Mouse (Mus musculus) heart, adult 11 months (tissue): ENCODE data around the gene Gpr19.

Experiments used
- DNase-seq: peaks from one replicate; pipeline ENCODE4 v3.0.0; 2022

The Gpr19 gene

DNA sequence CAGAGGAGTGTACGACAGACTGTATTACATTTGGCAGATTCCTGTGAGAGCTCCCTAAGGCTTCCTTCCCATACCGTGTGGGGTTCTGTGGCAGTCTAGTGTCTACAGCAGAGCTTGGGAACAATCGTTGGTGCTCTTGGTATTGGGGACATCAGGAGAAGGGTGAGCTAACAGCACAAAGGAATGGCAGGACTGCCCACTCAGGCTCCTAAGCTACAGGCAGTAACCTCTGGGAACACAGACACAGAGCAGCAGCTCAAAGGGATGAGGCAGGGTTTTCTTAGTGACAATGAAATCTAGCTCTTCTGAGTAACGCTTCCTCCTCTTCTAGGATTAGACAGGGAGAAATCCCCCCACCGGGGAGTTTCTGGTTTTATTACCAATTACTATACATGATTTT lies 11.4 kb downstream of the Gpr19 start:
- no peak for DNase-seq

DNA sequence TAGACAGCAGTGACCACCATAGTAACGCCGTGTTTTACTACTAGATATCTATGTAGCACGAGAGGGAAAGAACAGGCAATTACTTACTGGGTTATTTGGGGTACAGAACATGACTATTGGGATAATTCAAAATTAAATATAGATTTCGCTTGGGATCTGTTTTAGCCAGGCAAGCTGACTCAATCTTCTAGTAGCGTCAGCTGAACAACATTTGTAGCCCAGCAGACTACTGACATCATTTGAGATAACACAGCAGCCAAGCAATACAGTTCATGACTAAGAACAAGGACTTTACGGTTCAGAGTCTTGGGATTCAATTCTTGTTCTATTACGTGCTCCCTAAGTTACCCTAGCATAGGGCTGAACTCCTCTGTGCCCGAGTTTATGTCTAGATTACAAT lies 11.9 kb downstream of the Gpr19 start:
- DNase-seq, result peak; percentile 75

DNA sequence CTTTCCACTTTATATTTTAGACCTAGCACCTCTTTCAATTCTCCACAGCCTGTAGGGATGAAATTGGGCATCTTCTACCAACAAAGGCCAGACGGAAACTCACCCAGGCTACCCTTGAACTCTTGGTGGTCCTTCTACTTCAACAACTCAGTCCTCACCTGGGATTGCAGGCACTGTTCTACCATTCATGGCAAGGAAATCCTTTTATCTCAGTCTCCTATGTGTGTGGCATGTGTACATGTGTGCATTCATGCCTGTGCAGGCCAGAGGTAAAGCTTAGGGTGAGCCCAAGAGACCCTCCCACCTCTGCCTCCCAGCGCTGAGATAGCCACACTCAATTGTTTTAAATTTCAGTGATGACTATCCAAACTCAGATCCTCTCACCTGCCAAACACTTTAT lies 12.9 kb downstream of the Gpr19 start:
- DNase-seq, result peak; percentile 63

DNA sequence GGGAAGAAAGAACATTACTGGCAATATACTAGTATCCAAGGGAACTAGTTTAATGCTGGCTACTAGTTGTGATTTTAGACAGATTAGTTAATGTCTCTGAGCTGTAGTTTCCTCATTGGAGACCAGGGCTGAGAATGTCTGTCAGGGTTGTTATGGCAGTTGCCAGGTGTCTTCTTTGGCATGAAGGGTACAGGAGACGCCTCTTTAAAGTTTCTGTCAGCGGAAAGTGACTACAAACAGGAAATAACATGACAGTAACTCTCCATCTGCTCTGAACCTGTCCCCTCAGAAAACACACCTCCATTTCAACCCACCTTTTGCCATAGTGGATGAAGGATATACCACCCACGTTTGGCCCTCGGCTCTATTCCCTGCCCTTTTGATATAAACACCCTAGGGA lies 14.7 kb downstream of the Gpr19 start:
- DNase-seq, result no peak

DNA sequence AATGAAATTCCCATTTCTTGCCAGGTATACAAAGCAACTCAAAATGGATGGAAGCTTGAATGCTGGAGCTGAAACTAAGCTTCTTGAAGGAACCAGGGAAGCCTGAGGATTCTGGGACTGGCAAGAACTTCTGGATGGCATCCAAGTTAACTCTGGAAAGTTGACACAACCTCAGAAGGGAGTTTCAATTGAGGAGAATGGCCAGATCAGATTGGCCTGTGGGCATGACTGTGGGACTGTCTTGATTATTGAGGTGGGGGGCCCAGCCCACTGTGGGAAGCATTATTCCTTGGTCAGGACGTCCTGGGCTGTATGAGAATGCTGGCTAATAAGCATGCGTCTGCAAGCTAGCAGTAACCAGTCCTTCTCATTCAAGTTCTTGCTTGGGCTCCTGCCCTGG lies 18.3 kb downstream of the Gpr19 start:
- DNase-seq, result peak; percentile 76

DNA sequence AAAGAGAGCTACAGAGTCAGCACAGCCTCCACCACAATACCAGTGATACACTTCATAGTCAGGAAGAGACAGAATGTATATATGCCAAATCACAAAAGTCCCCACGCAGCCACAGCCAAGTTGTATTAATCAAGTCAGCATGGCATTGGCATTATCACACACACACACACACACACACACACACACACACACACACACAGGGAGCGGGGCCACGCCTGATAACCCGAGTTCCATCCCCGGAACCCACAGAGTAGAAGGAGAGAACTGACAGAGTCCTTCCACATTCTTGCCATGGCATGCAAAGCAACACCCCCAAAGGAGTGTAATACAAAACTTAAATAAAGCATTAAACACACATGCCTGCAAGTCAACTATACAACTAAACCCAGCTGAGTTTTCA lies 18.8 kb downstream of the Gpr19 start:
- DNase-seq, result peak; percentile 49

DNA sequence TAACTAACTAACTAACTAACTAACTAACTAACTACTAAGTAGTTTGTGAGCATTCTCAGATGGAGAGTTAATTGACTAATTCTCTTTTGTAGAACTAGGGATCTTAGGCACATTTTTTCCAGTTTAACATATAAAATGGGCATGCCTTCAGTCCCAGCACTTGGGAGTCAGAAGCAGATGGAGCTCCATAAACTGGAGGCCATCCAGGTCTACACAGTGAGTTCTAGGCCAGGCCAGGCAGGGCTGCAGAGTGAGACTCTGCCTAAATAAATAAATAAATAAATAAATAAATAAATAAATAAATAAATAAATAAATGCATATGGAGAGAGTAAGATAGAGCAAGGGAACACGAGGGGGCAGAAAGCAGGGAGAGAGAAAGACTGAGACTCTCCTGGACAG lies 20.5 kb downstream of the Gpr19 start:
- peak; percentile 46 for DNase-seq

DNA sequence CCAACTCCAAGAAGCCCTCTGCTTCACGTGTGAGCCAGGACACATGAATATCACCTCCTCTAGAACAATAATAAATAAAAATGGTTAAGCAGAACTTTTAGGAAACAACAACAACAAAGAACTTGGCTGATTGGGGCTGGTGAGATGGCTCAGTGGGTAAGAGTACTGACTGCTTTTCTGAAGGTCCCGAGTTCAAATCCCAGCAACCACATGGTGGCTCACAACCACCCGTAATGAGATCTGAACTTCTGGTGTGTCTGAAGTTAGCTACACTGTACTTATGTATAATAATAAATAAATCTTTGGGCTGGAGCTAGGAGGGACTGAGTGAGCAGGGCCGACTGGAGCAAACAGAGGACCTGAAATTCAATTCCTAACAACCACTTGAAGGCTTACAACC lies 21.1 kb downstream of the Gpr19 start:
- DNase-seq, result peak; percentile 39

DNA sequence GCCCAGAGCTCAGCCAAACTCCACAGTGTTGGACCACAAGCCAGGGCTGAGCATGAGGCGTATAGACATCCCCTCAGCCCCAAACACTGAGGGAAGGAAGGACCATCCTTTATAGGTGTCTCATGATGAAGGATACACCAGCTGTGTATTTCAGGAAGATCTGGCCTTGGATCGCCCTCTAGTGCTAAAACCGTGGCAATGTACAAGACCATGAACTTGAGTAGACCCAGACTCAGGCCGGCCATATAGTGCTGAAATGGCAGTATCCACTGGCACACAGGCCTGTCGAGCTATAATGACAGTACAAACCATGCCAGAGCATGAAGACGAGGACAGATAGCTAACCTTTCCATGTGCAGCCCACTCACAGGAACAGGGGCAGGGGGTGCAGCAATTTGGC lies 21.6 kb downstream of the Gpr19 start:
- peak; percentile 84 for DNase-seq

DNA sequence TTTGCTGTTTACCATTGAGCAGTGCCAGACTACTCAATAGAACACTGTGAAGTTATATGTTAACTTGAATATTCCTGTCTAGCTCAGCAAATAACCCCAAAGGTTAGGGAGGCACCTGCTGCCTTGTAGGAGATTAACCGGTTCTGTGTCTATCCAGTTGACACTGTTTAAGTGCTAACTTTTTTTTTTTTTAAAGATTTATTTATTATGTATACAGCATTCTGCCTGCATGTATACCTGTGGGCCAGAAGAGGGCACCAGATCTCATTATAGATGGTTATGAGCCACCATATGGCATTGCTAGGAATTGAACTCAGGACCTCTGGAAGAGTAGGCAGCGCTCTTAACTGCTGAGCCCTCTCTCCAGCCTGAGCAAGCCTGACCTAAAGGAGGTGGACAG lies 25.4 kb downstream of the Gpr19 start:
- no peak for DNase-seq

DNA sequence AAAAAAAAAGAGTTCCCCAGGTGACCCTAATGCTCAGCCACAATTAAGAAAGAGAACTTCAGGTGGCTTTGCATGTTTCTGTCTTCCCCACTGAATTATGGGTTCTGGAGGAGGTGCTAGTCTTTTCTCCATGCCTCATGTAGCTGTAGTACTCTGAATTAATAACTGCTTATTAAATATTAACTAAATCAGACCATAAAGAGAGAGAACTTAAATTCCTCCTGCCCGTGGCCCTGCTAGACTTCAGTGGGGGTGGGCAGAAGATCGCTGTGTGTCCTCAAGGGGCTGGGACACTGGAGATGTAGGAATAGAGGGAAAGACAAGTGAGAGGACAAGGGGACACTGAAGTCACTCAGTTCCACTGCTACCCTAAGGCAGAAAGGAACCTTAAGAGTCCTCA lies 26.1 kb downstream of the Gpr19 start:
- DNase-seq, result no peak

DNA sequence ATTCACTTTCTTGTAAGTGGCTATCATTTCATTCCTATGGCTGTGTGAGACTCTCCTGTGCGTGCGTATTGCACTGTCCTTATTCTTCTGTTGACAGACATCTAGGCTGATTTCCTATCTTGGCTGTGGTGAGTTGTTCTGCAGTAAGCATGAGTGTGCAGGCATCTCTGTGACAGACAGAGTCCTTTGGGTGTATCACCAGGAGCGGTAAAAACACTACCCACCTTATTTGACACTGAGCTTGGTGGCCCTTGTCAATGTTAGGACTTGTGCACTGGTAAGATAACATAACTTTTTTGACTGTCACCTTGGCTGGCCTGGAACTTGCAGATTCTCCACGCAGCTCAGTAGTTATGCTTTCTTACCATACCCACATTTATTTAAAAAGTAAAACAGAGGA lies 27.5 kb downstream of the Gpr19 start:
- no peak for DNase-seq

DNA sequence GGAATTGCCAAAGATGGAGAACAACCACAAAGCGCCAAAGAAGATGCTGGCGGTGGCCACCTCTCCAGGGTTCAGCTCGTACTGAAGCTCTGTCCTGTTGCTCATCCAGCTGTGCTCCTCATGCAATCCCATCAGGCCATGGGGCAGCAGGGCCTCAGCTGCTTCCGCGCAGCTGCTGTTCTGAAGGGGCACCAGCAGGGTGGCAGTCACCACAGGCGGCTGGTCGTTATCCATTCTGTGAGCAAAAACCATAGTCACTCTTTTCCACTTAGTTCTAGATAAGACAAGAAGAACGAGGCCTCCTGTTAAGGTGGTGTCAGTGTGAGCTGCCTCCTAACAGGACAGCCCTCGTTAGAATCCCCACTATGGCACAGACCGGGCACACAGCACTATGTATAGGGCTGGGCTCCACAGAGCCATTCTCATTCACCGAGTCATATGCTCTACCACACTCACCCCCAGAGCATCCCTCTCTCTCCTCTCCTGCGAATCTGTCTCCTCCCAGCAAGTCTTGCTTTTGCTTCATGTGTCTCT lies 28.1 kb downstream of the Gpr19 start:
- no peak for DNase-seq

DNA sequence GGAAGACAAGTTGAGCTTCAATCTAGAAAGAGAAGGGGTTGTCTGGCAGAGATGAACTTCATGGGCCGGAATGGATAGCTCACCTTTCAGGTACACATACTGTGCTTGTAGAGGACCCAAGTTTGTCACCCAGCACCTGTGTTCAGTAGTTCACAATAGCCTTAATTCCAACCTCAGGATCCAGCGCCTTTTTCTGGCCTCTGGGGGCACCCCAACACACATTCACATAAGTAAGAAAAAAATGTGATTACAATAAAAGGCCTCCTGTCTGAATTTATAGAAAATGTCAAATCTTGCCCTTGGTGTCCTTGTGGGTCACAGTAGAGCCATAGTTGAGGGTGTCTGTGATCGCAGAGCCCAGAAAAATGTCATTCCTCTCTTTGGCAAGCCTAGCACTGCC lies 31.1 kb downstream of the Gpr19 start:
- peak; percentile 58 for DNase-seq

DNA sequence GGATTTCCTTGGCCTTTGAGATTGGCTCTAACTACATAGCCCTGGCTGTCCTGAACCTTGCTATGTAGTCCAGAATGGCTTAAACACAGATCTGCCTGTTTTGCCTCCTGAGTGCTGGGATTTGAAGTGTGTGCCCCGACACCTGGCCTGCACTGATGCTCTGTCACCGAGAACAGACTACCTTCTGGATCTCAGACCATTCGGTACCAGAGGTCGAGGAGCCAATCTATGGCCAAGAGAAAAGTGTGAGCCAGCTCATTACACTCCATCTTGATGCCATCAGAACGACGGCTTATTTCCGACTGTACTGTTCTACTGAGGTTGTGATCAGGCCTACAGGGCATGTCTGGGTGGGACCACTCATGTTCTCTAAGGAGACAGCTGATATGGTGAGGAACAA lies 32.3 kb downstream of the Gpr19 start:
- DNase-seq, result peak; percentile 74

DNA sequence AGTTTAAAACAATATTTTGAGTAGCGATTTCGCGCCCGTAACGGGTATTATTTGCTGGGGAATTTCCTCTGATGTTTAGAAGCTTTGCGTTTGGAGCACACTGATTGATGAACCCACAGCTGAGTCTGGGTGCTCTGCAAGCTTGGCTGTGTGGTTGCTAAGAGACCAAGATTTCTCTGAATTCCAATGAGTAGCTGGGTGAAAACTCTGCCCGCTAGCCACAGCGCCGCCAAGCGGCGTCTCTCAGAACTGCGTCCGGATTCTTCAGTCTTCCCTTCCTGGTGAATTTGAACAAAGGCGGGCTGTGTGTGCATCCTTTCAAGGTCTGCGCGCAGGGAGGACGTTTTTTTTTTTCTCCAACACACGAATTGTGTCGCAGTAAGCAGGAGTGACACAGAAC lies 35.2 kb downstream of the Gpr19 start:
- DNase-seq, result peak; percentile 97

DNA sequence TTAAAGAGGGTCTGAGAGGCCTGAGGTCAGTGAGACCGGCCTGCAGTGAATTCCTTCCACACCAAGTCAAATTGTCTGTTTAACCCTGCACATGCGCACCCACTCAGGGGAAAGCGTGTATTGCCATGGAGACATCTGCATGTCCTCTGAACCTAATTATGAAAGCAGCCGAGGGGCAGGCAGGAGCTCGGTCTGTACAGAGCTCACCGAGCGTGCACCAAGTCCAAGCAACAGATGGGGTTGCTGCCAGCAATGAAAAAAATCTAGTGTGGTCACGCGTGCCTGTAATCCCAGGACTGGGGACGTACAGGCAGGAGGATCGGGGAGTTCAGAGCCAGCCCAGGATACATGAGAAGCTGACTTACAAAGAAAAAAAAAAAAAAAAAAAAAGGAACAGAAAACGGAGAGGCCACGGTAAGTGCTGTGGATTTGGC lies 35.7 kb downstream of the Gpr19 start:
- DNase-seq, result peak; percentile 90

DNA sequence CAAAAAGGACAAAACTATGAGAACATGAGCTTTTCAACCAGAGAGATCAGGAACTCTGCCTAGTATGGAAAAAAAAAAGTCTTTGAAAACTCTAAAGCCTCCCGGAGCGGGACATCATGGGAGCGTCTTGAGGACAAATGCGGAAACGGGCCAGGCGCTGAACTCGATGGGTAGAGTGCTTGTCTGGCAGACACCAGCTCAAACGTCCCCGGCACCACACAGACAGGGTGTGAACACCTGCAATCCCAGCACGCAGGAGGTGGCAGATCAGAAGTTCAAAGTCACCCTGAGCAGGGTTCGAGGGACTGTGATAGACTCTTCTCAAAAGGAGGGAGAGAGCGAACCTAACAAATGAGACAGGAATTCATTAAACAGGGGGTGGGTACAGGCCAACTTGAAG lies 37.0 kb downstream of the Gpr19 start:
- no peak for DNase-seq

DNA sequence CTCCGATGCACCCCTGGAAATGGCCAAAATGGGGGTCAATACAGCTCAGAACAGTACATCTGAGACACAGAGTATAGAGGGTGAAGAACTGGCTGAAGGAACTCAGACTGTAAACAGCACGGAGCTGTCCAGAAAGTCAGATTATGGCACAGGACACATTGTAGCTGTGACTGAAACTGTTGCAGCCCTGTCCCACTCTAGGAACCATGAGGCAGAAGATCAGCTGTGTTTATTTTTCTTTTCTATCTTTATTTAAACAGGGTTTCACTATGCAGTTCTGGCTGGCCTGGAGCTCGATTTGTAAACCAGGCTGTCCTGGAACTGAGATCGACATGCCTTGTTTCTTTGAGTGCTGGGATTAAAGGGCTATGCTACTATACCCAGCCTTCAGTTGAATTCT lies 38.1 kb downstream of the Gpr19 start:
- DNase-seq, result no peak

DNA sequence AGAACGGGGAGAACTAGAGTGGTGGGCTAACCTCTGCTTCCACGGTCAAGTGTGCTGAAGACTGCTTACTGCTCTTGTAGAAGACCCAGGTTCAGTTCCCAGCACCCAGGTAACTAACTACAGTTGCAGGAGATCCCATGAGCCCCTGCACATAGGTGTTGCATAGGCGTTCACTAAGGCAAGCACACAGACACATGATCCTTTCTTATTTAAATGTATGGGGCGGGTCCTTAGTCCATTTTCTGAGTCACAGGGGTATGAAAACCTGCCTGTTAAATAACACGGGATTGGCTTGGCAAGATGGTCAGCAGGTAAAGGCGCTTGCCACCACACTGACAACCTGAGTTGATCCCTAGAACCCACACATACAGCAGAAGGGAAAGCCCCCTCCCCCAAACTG lies 39.4 kb downstream of the Gpr19 start:
- DNase-seq, result no peak

DNA sequence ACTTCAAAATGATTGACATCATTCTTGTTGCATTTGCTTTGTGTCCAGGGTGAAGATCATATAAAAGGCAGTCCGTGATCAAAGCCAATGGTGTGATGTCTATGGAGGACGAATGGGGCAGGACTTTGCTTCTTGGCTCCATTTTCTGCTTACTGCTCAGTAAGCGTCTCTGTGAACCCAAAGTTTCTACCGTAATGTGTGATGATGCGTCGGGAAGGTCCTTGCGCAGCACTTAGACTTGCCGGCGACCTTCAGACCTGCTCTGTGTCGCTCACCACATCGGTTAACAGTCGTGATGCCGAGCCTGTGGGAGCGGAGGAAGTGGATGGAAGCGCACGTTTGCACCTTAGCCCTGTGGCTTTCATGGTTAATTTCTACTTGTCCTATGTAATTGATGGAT lies 42.5 kb downstream of the Gpr19 start:
- no peak for DNase-seq

DNA sequence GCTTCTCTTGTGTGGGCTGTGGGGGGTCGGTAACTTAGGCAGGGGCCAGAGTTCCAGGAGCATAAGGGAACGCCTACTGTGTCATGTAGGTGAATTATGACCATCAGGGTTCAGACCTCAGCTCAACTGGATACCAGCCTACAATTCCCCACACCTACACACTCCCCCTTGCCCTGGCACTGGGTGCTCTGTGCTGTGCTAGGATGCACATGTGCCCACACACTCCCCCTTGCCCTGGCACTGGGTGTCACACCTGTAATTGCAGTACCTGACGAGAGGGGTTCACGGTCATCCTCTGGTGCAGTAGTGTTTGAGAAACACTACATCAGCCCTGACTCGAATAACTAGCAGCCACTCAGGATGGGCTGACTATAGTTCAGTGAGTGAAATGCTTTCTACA lies 43.6 kb downstream of the Gpr19 start:
- no peak for DNase-seq

DNA sequence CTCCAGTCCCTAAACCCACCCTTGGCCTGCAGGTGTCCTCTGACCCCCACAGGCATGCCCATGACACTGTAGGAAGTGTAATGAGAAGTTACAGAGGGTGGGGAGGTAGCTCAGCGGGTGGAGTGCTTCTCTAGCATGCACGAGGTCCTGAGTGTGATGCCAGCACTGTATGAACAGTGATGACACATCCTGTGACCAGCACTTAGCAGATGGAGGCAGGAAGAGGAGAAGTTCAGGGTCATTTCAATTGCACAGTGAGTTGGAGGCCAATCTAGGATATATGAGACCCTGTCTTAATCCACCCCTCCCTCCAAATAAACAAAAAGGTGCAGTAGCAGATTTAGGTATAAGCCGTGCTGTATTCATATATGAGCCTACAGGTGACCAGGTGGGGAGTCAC lies 48.4 kb downstream of the Gpr19 start:
- peak; percentile 86 for DNase-seq

DNA sequence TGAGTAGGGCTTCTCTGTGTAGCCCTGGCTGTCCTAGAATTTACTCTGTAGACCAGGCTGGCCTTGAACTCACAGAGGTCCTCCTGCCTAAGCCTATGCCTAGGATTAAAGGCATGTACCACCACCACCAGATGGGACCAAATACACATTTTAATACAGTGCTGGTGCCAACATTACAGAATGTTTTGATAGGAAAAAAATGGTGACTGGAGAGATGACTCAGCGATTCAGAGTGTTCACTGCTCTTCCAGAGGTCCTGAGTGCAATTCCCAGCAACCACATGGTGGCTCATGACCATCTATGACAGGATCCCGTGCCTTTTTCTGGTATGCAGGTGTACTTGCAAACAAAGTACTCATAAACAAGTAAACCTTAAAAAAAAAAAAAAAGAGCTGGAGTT lies 48.9 kb downstream of the Gpr19 start:
- DNase-seq, result no peak

DNA sequence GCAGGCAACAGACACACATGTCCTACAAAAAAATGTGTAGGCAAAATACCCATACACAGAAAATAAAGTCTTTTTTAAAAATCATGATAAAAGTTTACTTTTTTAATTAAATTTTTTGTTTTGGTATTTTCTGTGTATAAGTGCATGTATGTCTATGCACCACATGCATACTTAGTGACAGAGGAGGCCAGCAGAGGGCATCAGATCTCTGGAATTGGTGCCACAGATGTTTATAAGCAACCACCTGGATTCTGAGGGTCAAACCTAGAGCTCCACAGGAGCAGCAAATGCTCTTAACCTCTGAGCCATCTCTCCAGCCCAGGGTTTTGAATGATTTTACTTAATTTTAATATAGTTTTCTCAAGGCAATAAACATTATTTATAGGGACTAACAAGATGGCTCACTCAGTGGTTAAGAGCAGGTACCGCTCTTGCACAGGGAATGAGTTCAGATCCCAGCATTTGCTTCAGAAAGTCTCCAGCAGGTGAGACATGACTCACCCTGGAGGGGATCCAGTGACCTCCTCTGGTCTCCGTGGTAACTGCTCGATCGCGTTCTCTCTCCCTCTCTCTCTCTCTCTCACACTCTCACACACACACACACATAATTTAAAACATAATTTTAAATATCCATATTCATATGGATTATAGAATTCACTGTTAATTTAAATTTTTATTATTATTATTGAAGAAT lies 50.0 kb downstream of the Gpr19 start:
- DNase-seq, result no peak
